Mouse (Mus musculus) mouse trophoblast stem cell (cell line): ENCODE data around the gene Olfr1224-ps1.
"Not testable (repeated sequence)": the region's sequence is repeated elsewhere in the genome, so short reads cannot be mapped to it uniquely, and the experiment has no call there.

ENCODE experiments used
- in situ Hi-C, 2 experiments: fragments of 300-500 bp; cut with MseI, MboI; formaldehyde crosslinking; loops; 2 replicates in 1 of 2; 3 replicates in 1 of 2; pipeline ENCODE4 v1.15.1; 2025

Olfr1224-ps1 gene

GRCm38 (mm10) chr2:89163991-89164390 is at the start of gene Olfr1224-ps1:
TSS of gene Olfr1224-ps1 (minus strand) at chr2:89164091.
- in situ Hi-C loops = not testable (repeated sequence)

GRCm38 (mm10) chr2:89199948-89200347 is 36.1 kb upstream of the Olfr1224-ps1 start, which contains the start of gene Olfr1226:
TSS of gene Olfr1226 (minus strand) at chr2:89200048.
- in situ Hi-C loops = no loop called here

GRCm38 (mm10) chr2:89196325-89196982 is 32.6 kb upstream of the Olfr1224-ps1 start:
- in situ Hi-C loops = no loop called here

GRCm38 (mm10) chr2:89174569-89174968 is 10.7 kb upstream of the Olfr1224-ps1 start, which contains the start of gene Olfr1225:
TSS of gene Olfr1225 (minus strand) at chr2:89174669.
- in situ Hi-C loops = no loop called here

- in situ Hi-C loops = not testable (repeated sequence)
These were observed 820 bp upstream of the Olfr1224-ps1 start for GRCm38 (mm10) chr2:89164711-89165110.

GRCm38 (mm10) chr2:89151460-89151859 is 12.4 kb downstream of the Olfr1224-ps1 start, which contains the start of gene Olfr1223:
TSS of gene Olfr1223 (minus strand) at chr2:89151560.
- in situ Hi-C loops = no loop called here

GRCm38 (mm10) chr2:89132954-89133353 is 30.9 kb downstream of the Olfr1224-ps1 start, which contains the start of gene Olfr1222:
TSS of gene Olfr1222 (minus strand) at chr2:89133054.
- in situ Hi-C loops = no loop called here

GRCm38 (mm10) chr2:89117183-89117582 is 46.7 kb downstream of the Olfr1224-ps1 start, which contains the start of gene Olfr1221:
TSS of gene Olfr1221 (minus strand) at chr2:89117283.
- in situ Hi-C loops = no loop called here

GRCm38 (mm10) chr2:89106735-89107134 is 57.2 kb downstream of the Olfr1224-ps1 start, which contains the start of gene Olfr1220:
TSS of gene Olfr1220 (minus strand) at chr2:89106835.
- in situ Hi-C loops = no loop called here

GRCm38 (mm10) chr2:89105651-89106050 is 58.2 kb downstream of the Olfr1224-ps1 start:
- in situ Hi-C loops = no loop called here
